Mouse (Mus musculus) bone marrow, adult 2 months (tissue): ENCODE data around the gene Gfra1.

Source experiments
- CTCF ChIP-seq: fragments of 200-500 bp; IDR thresholded peaks from 2 replicates; pipeline ENCODE4 v1.5.1; 2011; ENCODE audit warnings: low read length, control low read depth; ENCODE audit not compliant: control insufficient read depth, insufficient read depth
- POLR2A ChIP-seq: fragments of 200-500 bp; IDR thresholded peaks from 2 replicates; pipeline ENCODE4 v1.6.1; 2011; ENCODE audit warnings: low read depth, mild to moderate bottlenecking, control low read depth, low read length, borderline replicate concordance; ENCODE audit not compliant: control insufficient read depth

- TF ChIP-seq CTCF (no peak), POLR2A (no peak)
Measured at GRCm38 (mm10) chr19:58301105-58301504, 154.6 kb downstream of the Gfra1 start.
